Mouse (Mus musculus): ENCODE measurements around the gene Slc35f3.
A peak's percentile ranks its signal among the peaks of the same experiment; 100 is the strongest.
"Not testable (repeated sequence)": the region's sequence is repeated elsewhere in the genome, so short reads cannot be mapped to it uniquely, and the experiment has no call there.

Slc35f3 gene

GRCm38 (mm10) chr8:126404550-126404949, 106.2 kb downstream of the Slc35f3 start:
- not testable (repeated sequence) for DNase-seq (ENCODE audit: low spot score in 2 of 2)

GRCm38 (mm10) chr8:126405030-126405429, 106.7 kb downstream of the Slc35f3 start:
- DNase-seq (ENCODE audit: low spot score in 2 of 2) = no peak

GRCm38 (mm10) chr8:126420834-126421233, 122.5 kb downstream of the Slc35f3 start:
- DNase-seq (ENCODE audit: low spot score in 2 of 2) = no peak

GRCm38 (mm10) chr8:126422174-126422919, 124.0 kb downstream of the Slc35f3 start, which contains the start of gene Coa6:
Gene Coa6, plus strand, starts transcription at chr8:126422515.
- peak; percentile 91 to 98 for DNase-seq (ENCODE audit: low spot score in 2 of 2)

GRCm38 (mm10) chr8:126422920-126423300, 124.6 kb downstream of the Slc35f3 start:
- peak in 1 of 2 experiments; percentile 40 for DNase-seq (ENCODE audit: low spot score in 2 of 2)

GRCm38 (mm10) chr8:126424163-126424562, 125.8 kb downstream of the Slc35f3 start:
- no peak for DNase-seq (ENCODE audit: low spot score in 2 of 2)

- no peak for DNase-seq (ENCODE audit: low spot score in 2 of 2)
Measured at GRCm38 (mm10) chr8:126424946-126425345, 126.6 kb downstream of the Slc35f3 start.

- no peak for DNase-seq (ENCODE audit: low spot score in 2 of 2)
Measured at GRCm38 (mm10) chr8:126429635-126430034, 131.3 kb downstream of the Slc35f3 start.

GRCm38 (mm10) chr8:126433827-126434226, 135.5 kb downstream of the Slc35f3 start:
- DNase-seq (ENCODE audit: low spot score in 2 of 2) = peak; percentile 59 to 64

GRCm38 (mm10) chr8:126438937-126439336, 140.6 kb downstream of the Slc35f3 start:
- no peak for DNase-seq (ENCODE audit: low spot score in 2 of 2)

Measured in left cerebral cortex, adult 9 months (tissue).